Mouse (Mus musculus): ENCODE data around the gene Tec.

GRCm38 (mm10) chr5:72796186-72796613 lies 72.1 kb downstream of the Tec start:
- TF ChIP-seq GATA1 (IDR thresholded peaks at IDR 0.05; ENCODE audit: low read length) (no peak), TAL1 (IDR thresholded peaks at IDR 0.05; ENCODE audit: low read length) (no peak)

All from erythroblast, embryonic 14.5 days (primary cell).